28 mouse cellular contexts compared by ENCODE assay signal in genomic region chr5:81531639-81532038, GRCm38 (mm10).
A peak's percentile ranks its signal among the peaks of the same experiment; 100 is the strongest.
DNase-seq lines count a peak whose midpoint lies in the region; ATAC-seq and TF ChIP-seq lines count a peak whose summit lies in the region.
"Had no signal": no experiment of that assay in that cellular context is flagged by ENCODE, and none has a peak within 500 bp of the region (broad histone marks: within the 10 kb centered on the region; RNA-seq: fewer than 3 reads in every experiment).

No protein-coding gene starts in this region.

- H3K27ac ChIP-seq in liver, adult 2 months (replicated peaks; ENCODE audit: insufficient read depth, low read depth, low read length): no peak overlapping the region
- no peak overlapping the region for H3K27ac ChIP-seq in liver, postnatal 0 days (ENCODE audit: low read depth)
- H3K27ac ChIP-seq in forebrain, embryonic 10.5 days: no peak overlapping the region
- H3K27ac ChIP-seq: embryonic facial prominence, embryonic 13.5 days; forebrain, embryonic 13.5 days; hindbrain, embryonic 10.5 days; intestine, embryonic 15.5 days; layer of hippocampus, adult 2 months; limb, embryonic 13.5 days; liver, embryonic 13.5 days; lung, embryonic 15.5 days; midbrain, embryonic 10.5 days; neural tube, embryonic 13.5 days had no signal

- H3K4me2 ChIP-seq in liver, postnatal 0 days (ENCODE audit: low read depth, low read length): no peak overlapping the region
- H3K4me2 ChIP-seq: embryonic facial prominence, embryonic 13.5 days; forebrain, embryonic 13.5 days; heart, embryonic 12.5 days; intestine, embryonic 15.5 days; limb, embryonic 13.5 days; liver, embryonic 13.5 days; lung, embryonic 15.5 days; neural tube, embryonic 13.5 days had no signal

- no peaks in the 10 kb centered on the region for H3K4me1 ChIP-seq in liver, adult 2 months (ENCODE audit: control insufficient read depth, insufficient read depth, low read length)
- H3K4me1 ChIP-seq in liver, postnatal 0 days (ENCODE audit: insufficient read depth): no peaks in the 10 kb centered on the region
- no peaks in the 10 kb centered on the region for H3K4me1 ChIP-seq in forebrain, embryonic 10.5 days
- H3K4me1 ChIP-seq: embryonic facial prominence, embryonic 13.5 days; forebrain, embryonic 13.5 days; hindbrain, embryonic 10.5 days; intestine, embryonic 15.5 days; limb, embryonic 13.5 days; liver, embryonic 13.5 days; lung, embryonic 15.5 days; midbrain, embryonic 10.5 days; neural tube, embryonic 13.5 days had no signal

- H3K9ac ChIP-seq in liver, adult 2 months (ENCODE audit: low read depth, low read length): no peak overlapping the region
- H3K9ac ChIP-seq in liver, postnatal 0 days (replicated peaks): no peak overlapping the region
- H3K9ac ChIP-seq: embryonic facial prominence, embryonic 13.5 days; forebrain, embryonic 13.5 days; heart, embryonic 12.5 days; intestine, embryonic 15.5 days; limb, embryonic 13.5 days; liver, embryonic 13.5 days; lung, embryonic 15.5 days; neural tube, embryonic 13.5 days had no signal

- TF ChIP-seq POLR2A in liver, adult 2 months (IDR thresholded peaks at IDR 0.05; ENCODE audit: extremely low read depth, insufficient read depth, low read length): no peak

- WGBS in liver, adult 2 months: 59% methylated on average over 4 of the region's 4 CpGs
- WGBS in liver, postnatal 0 days (ENCODE audit: insufficient replicate concordance): 68% methylated on average over 4 of the region's 4 CpGs
- 91% methylated on average over 4 of the region's 4 CpGs for WGBS in forebrain, embryonic 10.5 days

- ATAC-seq in liver, postnatal 0 days: no peak
- ATAC-seq: forebrain, embryonic 13.5 days; hindbrain, embryonic 16.5 days; intestine, embryonic 15.5 days; midbrain, embryonic 16.5 days had no signal

- no peak overlapping the region for H3K4me3 ChIP-seq in liver, adult 2 months (ENCODE audit: insufficient read depth, low read depth, low read length)
- H3K4me3 ChIP-seq in liver, postnatal 0 days (ENCODE audit: low read depth, low read length): no peak overlapping the region
- no peak overlapping the region for H3K4me3 ChIP-seq in forebrain, embryonic 10.5 days
- H3K4me3 ChIP-seq: embryonic facial prominence, embryonic 13.5 days; erythroblast, embryonic 14.5 days; forebrain, embryonic 13.5 days; heart, embryonic 12.5 days; hindbrain, embryonic 10.5 days; intestine, embryonic 15.5 days; layer of hippocampus, adult 2 months; limb, embryonic 13.5 days; liver, embryonic 13.5 days; lung, embryonic 15.5 days; midbrain, embryonic 10.5 days; myocyte; neural tube, embryonic 13.5 days had no signal

- H3K9me3 ChIP-seq in liver, postnatal 0 days (ENCODE audit: low read length): no peaks in the 10 kb centered on the region
- no peaks in the 10 kb centered on the region for H3K9me3 ChIP-seq in forebrain, embryonic 10.5 days
- H3K9me3 ChIP-seq: embryonic facial prominence, embryonic 13.5 days; forebrain, embryonic 13.5 days; heart, embryonic 12.5 days; hindbrain, embryonic 10.5 days; intestine, embryonic 15.5 days; limb, embryonic 13.5 days; liver, embryonic 13.5 days; lung, embryonic 15.5 days; midbrain, embryonic 10.5 days; neural tube, embryonic 13.5 days had no signal

- DNase-seq in cerebellum, adult 9-11 months: peak; percentile 14
- DNase-seq in cerebellum, postnatal 4 days (ENCODE audit: low spot score in 2 of 2): no peak
- DNase-seq in liver, adult 2 months (ENCODE audit: extremely low read depth, low read depth, low spot score): peak; percentile 29
- no peak for DNase-seq in liver, postnatal 0 days
- peak; percentile 81 for DNase-seq in adipocyte (ENCODE audit: low spot score)
- DNase-seq in forebrain, embryonic 10.5 days (ENCODE audit: extremely low spot score, low spot score): no peak
- DNase-seq in urinary bladder, postnatal 14 days (ENCODE audit: low spot score): no peak
- DNase-seq: embryo, embryonic 11 days; heart, postnatal 10 days; kidney, adult 9 months; kidney, postnatal 14 days; liver, embryonic 13.5 days; retina, postnatal 1 day; thymus, postnatal 14 days had no signal

- no peaks in the 10 kb centered on the region for H3K27me3 ChIP-seq in liver, adult 2 months (ENCODE audit: control insufficient read depth, insufficient read depth, low read length)
- H3K27me3 ChIP-seq in liver, postnatal 0 days (ENCODE audit: insufficient read depth, low read length): no peaks in the 10 kb centered on the region
- no peaks in the 10 kb centered on the region for H3K27me3 ChIP-seq in forebrain, embryonic 10.5 days (ENCODE audit: poor library complexity, severe bottlenecking)
- H3K27me3 ChIP-seq: embryonic facial prominence, embryonic 13.5 days; forebrain, embryonic 13.5 days; heart, embryonic 12.5 days; intestine, embryonic 15.5 days; limb, embryonic 13.5 days; liver, embryonic 13.5 days; lung, embryonic 15.5 days; neural tube, embryonic 13.5 days had no signal

- TF ChIP-seq CTCF in liver, adult 2 months (IDR thresholded peaks at IDR 0.05; ENCODE audit: low read depth, low read length): no peak
- no peak for TF ChIP-seq CTCF in liver, postnatal 0 days (IDR thresholded peaks at IDR 0.05; ENCODE audit: low read depth)

- no peaks in the 10 kb centered on the region for H3K36me3 ChIP-seq in liver, adult 2 months (ENCODE audit: control insufficient read depth, insufficient read depth, low read length)
- H3K36me3 ChIP-seq in liver, postnatal 0 days (replicated peaks; ENCODE audit: insufficient read depth, low read length): no peaks in the 10 kb centered on the region
- H3K36me3 ChIP-seq in forebrain, embryonic 10.5 days (replicated peaks): no peaks in the 10 kb centered on the region
- H3K36me3 ChIP-seq: embryonic facial prominence, embryonic 13.5 days; heart, embryonic 12.5 days; hindbrain, embryonic 10.5 days; intestine, embryonic 15.5 days; limb, embryonic 13.5 days; liver, embryonic 13.5 days; lung, embryonic 15.5 days; midbrain, embryonic 10.5 days; neural tube, embryonic 13.5 days had no signal

- no peaks in the 10 kb centered on the region for H3K79me2 ChIP-seq in liver, adult 2 months (ENCODE audit: control insufficient read depth, insufficient read depth, low read length)

- TF ChIP-seq EP300 in liver, postnatal 0 days (IDR thresholded peaks at IDR 0.05; ENCODE audit: low read depth): no peak

Comparison
In these comparisons a context has a peak if more than half of its experiments do, and no peak if none do; other contexts are left out.
1. DNase-seq: peak in cerebellum, adult 9-11 months (single experiment), liver, adult 2 months (single experiment) and adipocyte (single experiment); none in cerebellum, postnatal 4 days (0 of 2), liver, postnatal 0 days (single experiment), forebrain, embryonic 10.5 days (single experiment) and urinary bladder, postnatal 14 days (single experiment).